In the genomic region with DNA sequence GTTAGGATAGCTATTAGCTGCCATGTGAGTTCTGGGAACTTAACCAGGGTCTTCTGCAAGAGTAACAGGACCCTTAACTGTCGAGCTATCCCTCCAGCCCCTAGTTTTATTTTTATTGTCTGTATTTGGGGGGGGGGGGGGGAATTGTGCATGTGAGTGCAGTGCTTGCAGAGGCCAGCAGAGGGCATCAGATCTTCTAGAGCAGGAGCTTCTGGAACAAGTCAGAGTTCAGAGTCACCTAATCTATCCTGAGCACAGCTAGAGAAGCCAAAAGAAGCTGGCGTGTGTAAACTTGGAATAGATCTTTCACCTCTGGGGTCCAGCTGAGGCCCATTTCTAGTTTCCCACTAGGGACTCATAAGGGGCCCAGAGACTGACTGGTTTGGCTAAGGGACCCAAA, we compare ENCODE assay signal across 13 mouse cellular contexts. TPM values are rescaled to one million over a fixed set of nuclear protein-coding genes. Genes with fewer than 3 reads are reported as not detected.
DNase-seq lines count a peak whose midpoint lies in the region; TF ChIP-seq lines count a peak whose summit lies in the region.
"Had no signal": no experiment of that assay in that cellular context is flagged by ENCODE, and none has a peak within 500 bp of the region (broad histone marks: within the 10 kb centered on the region; RNA-seq: fewer than 3 reads in every experiment).

No protein-coding gene starts in this region.

- no peak overlapping the region for H3K27ac ChIP-seq in left cerebral cortex, adult 2 months

- TF ChIP-seq CTCF in left cerebral cortex, adult 2 months (IDR thresholded peaks at IDR 0.05): peak; percentile 10
- peak; percentile 35; the same call in 1 of the 2 replicates for TF ChIP-seq CTCF in E14TG2a.4 (conservative IDR thresholded peaks at IDR 0.05; ENCODE audit: low read length)

- peaks cover 10% of the 10 kb centered on the region for H3K4me1 ChIP-seq in E14TG2a.4 (replicated peaks; ENCODE audit: low read depth, low read length)

- intact Hi-C loops in left cerebral cortex, adult 2 months (cut with DNase I): no loop called here
- intact Hi-C loops in left cerebral cortex, postnatal 4 days (cut with DNase I): no loop called here
- intact Hi-C loops in left cerebral cortex, postnatal 36 days (cut with DNase I): no loop called here

- no peaks in the 10 kb centered on the region for H3K36me3 ChIP-seq in E14TG2a.4 (ENCODE audit: insufficient read depth, low read length)
- H3K36me3 ChIP-seq: neural tube, embryonic 13.5 days had no signal

- peaks cover 45% of the 10 kb centered on the region for H3K27me3 ChIP-seq in E14TG2a.4 (ENCODE audit: insufficient read depth, low read length)

- no peak for DNase-seq in left cerebral cortex, adult 2 months (ENCODE audit: extremely low spot score in 1 of 2, low spot score in 2 of 2)
- DNase-seq in left cerebral cortex, postnatal 4 days: no peak
- peak; percentile 25 for DNase-seq in A20 (ENCODE audit: low read depth, low spot score)
- DNase-seq in induced T-regulatory cell, adult 2 months (ENCODE audit: low read depth): peak; percentile 32
- DNase-seq in testis, postnatal 14 days (ENCODE audit: low spot score): no peak
- no peak for DNase-seq in left cerebral cortex, postnatal 36 days (ENCODE audit: low spot score in 2 of 2)
- DNase-seq: cerebellum, postnatal 36 days; gastrocnemius, postnatal 25 days; heart, postnatal 36 days; kidney, postnatal 25 days; right cerebral cortex, postnatal 14 days had no signal

- no peak overlapping the region for H3K4me3 ChIP-seq in left cerebral cortex, adult 2 months
- no peak overlapping the region for H3K4me3 ChIP-seq in E14TG2a.4 (replicated peaks; ENCODE audit: low read length)

- H3K9me3 ChIP-seq in E14TG2a.4 (ENCODE audit: low read length): 0 out of 2 replicates have a peak, but pooled peaks cover 3% of the 10 kb centered on the region
- H3K9me3 ChIP-seq: neural tube, embryonic 13.5 days had no signal

RNA-seq across cellular contexts. Expression of a gene that starts 1.1 kb away (rescaled TPM):
- total RNA-seq in left cerebral cortex, adult 2 months (2021): 1 to 10 TPM; 2.7 to 3.4 TPM
- 1 to 10 TPM; 7.0 to 7.8 TPM for total RNA-seq in left cerebral cortex, postnatal 4 days (2021)
- total RNA-seq in left cerebral cortex, postnatal 36 days (2021): 1 to 10 TPM; 1.7 to 3.9 TPM

Comparison
In these comparisons a context has a peak if more than half of its experiments do, and no peak if none do; other contexts are left out.
1. DNase-seq: peak in A20 (single experiment) and induced T-regulatory cell, adult 2 months (single experiment); none in left cerebral cortex, adult 2 months (0 of 2), left cerebral cortex, postnatal 4 days (single experiment), testis, postnatal 14 days (single experiment) and left cerebral cortex, postnatal 36 days (0 of 2).